ENCODE assay signal across 28 mouse cellular contexts in genomic region chr16:22503467-22503866, GRCm38 (mm10).
DNase-seq lines count a peak whose midpoint lies in the region; ATAC-seq and TF ChIP-seq lines count a peak whose summit lies in the region.
"Had no signal": no experiment of that assay in that cellular context is flagged by ENCODE, and none has a peak within 500 bp of the region (broad histone marks: within the 10 kb centered on the region; RNA-seq: fewer than 3 reads in every experiment).

No protein-coding gene starts in this region.

- H3K4me1 ChIP-seq in liver, embryonic 12.5 days, result peaks cover 22% of the 10 kb centered on the region
- H3K4me1 ChIP-seq: hindbrain, embryonic 13.5 days; midbrain, embryonic 12.5 days; neural tube, embryonic 12.5 days had no signal

- H3K4me2 ChIP-seq in liver, embryonic 12.5 days, result peak overlapping the region; percentile 27; the same call in 1 of the 2 replicates
- H3K4me2 ChIP-seq: embryonic facial prominence, embryonic 12.5 days; hindbrain, embryonic 13.5 days; midbrain, embryonic 12.5 days; neural tube, embryonic 12.5 days had no signal

- ATAC-seq in liver, embryonic 12.5 days, result 0 out of 2 replicates have a peak, but pooled peaks have one; percentile 60
- peak; percentile 86 for ATAC-seq in megakaryocyte-erythroid progenitor cell, adult 5-6 weeks (replicated peaks; ENCODE audit: low FRiP score, low TSS enrichment, poor library complexity, severe bottlenecking)
- no peak for ATAC-seq in inflammation-experienced regulatory T-cells, adult 6 months
- ATAC-seq: forebrain, embryonic 14.5 days had no signal

- WGBS in liver, embryonic 12.5 days (ENCODE audit: insufficient replicate concordance), result 23% methylated on average over 4 of the region's 4 CpGs

- no peaks in the 10 kb centered on the region for H3K36me3 ChIP-seq in liver, embryonic 12.5 days
- H3K36me3 ChIP-seq: embryonic facial prominence, embryonic 12.5 days; hindbrain, embryonic 13.5 days; midbrain, embryonic 12.5 days; neural tube, embryonic 12.5 days had no signal

- no peak overlapping the region for H3K9ac ChIP-seq in liver, embryonic 12.5 days
- H3K9ac ChIP-seq: embryonic facial prominence, embryonic 12.5 days; hindbrain, embryonic 13.5 days; midbrain, embryonic 12.5 days; neural tube, embryonic 12.5 days had no signal

- peak overlapping the region; percentile 81 for H3K27ac ChIP-seq in layer of hippocampus, adult 2 months
- H3K27ac ChIP-seq in liver, embryonic 12.5 days, result no peak overlapping the region
- H3K27ac ChIP-seq: embryonic facial prominence, embryonic 12.5 days; hindbrain, embryonic 13.5 days; kidney, postnatal 0 days; midbrain, embryonic 12.5 days; neural tube, embryonic 12.5 days had no signal

- no peak for DNase-seq in layer of hippocampus, adult 2 months (ENCODE audit: low spot score in 2 of 2)
- no peak for DNase-seq in layer of hippocampus, postnatal 25 days (ENCODE audit: extremely low spot score in 1 of 2, low spot score in 1 of 2)
- DNase-seq in c-Kit-positive CD71-positive TER-119-positive erythroid progenitor cells, embryonic 14.5 days (ENCODE audit: low spot score), result peak; percentile 31
- DNase-seq in spleen, postnatal 10 days (ENCODE audit: low spot score in 2 of 2), result no peak
- DNase-seq: adrenal gland, adult 8-10 months; B cell, adult 2 months; cerebellum, adult 11 months; cerebellum, adult 9-10 months; cerebellum, postnatal 36 days; embryo, embryonic 11 days; kidney, adult 2 months; layer of hippocampus, adult 9-11 months; lung, adult 2 months; lung, postnatal 14 days; thymus, adult 2 months; thymus, postnatal 36 days had no signal

- no peaks in the 10 kb centered on the region for H3K9me3 ChIP-seq in liver, embryonic 12.5 days (replicated peaks)
- H3K9me3 ChIP-seq: embryonic facial prominence, embryonic 12.5 days; hindbrain, embryonic 13.5 days; midbrain, embryonic 12.5 days; neural tube, embryonic 12.5 days had no signal

- no peaks in the 10 kb centered on the region for H3K27me3 ChIP-seq in liver, embryonic 12.5 days (replicated peaks)
- H3K27me3 ChIP-seq: CH12.LX; embryonic facial prominence, embryonic 12.5 days; hindbrain, embryonic 13.5 days; midbrain, embryonic 12.5 days; neural tube, embryonic 12.5 days had no signal

- H3K4me3 ChIP-seq in layer of hippocampus, adult 2 months, result no peak overlapping the region
- no peak overlapping the region for H3K4me3 ChIP-seq in liver, embryonic 12.5 days
- H3K4me3 ChIP-seq: embryonic facial prominence, embryonic 12.5 days; hindbrain, embryonic 13.5 days; left cerebral cortex, adult 2 months; midbrain, embryonic 12.5 days; myocyte; neural tube, embryonic 12.5 days had no signal

- TF ChIP-seq CTCF in layer of hippocampus, adult 2 months (conservative IDR thresholded peaks at IDR 0.05), result no peak
